Comparison of ENCODE assay signal across 29 mouse cellular contexts in genomic region chr8:11692455-11692854, GRCm38 (mm10). TPM values are rescaled to one million over a fixed set of nuclear protein-coding genes. Genes with fewer than 3 reads are reported as not detected.
"Had no signal": no experiment of that assay in that cellular context is flagged by ENCODE, and none has a peak within 500 bp of the region (broad histone marks: within the 10 kb centered on the region; RNA-seq: fewer than 3 reads in every experiment).

No protein-coding gene starts in this region.

- H3K4me2 ChIP-seq: kidney, embryonic 15.5 days; limb, embryonic 12.5 days; limb, embryonic 15.5 days; liver, embryonic 11.5 days; lung, embryonic 15.5 days; midbrain, embryonic 12.5 days; midbrain, embryonic 15.5 days; neural tube, embryonic 12.5 days; neural tube, embryonic 15.5 days had no signal

- H3K36me3 ChIP-seq: kidney, embryonic 15.5 days; limb, embryonic 12.5 days; limb, embryonic 15.5 days; lung, embryonic 15.5 days; midbrain, embryonic 12.5 days; midbrain, embryonic 15.5 days; neural tube, embryonic 12.5 days; neural tube, embryonic 15.5 days had no signal

- H3K9me3 ChIP-seq: kidney, embryonic 15.5 days; limb, embryonic 12.5 days; limb, embryonic 15.5 days; lung, embryonic 15.5 days; midbrain, embryonic 12.5 days; midbrain, embryonic 15.5 days; neural tube, embryonic 12.5 days; neural tube, embryonic 15.5 days had no signal

- H3K9ac ChIP-seq: kidney, embryonic 15.5 days; limb, embryonic 12.5 days; limb, embryonic 15.5 days; liver, embryonic 14.5 days; liver, postnatal 0 days; lung, embryonic 15.5 days; midbrain, embryonic 12.5 days; midbrain, embryonic 15.5 days; neural tube, embryonic 12.5 days; neural tube, embryonic 15.5 days had no signal

- H3K4me1 ChIP-seq: kidney, embryonic 15.5 days; midbrain, embryonic 15.5 days; neural tube, embryonic 12.5 days; neural tube, embryonic 15.5 days had no signal

- H3K4me3 ChIP-seq: kidney, embryonic 15.5 days; limb, embryonic 12.5 days; limb, embryonic 15.5 days; lung, embryonic 15.5 days; midbrain, embryonic 12.5 days; midbrain, embryonic 15.5 days; neural tube, embryonic 12.5 days; neural tube, embryonic 15.5 days had no signal

- ATAC-seq: liver, postnatal 0 days; midbrain, embryonic 15.5 days had no signal

- DNase-seq: kidney, adult 8-10 months; kidney, postnatal 14 days; kidney, postnatal 4 days; liver, postnatal 0 days; right cerebral cortex, adult 18-20 months; right cerebral cortex, postnatal 14 days; right cerebral cortex, postnatal 4 days; thymus, adult 2 months; thymus, postnatal 14 days; thymus, postnatal 4 days had no signal

- H3K27me3 ChIP-seq: limb, embryonic 12.5 days; limb, embryonic 15.5 days; lung, embryonic 15.5 days; midbrain, embryonic 12.5 days; midbrain, embryonic 15.5 days; neural tube, embryonic 12.5 days; neural tube, embryonic 15.5 days had no signal

- H3K27ac ChIP-seq: kidney, embryonic 15.5 days; limb, embryonic 12.5 days; limb, embryonic 15.5 days; liver, embryonic 14.5 days; lung, embryonic 15.5 days; macrophage; midbrain, embryonic 12.5 days; midbrain, embryonic 15.5 days; neural tube, embryonic 12.5 days; neural tube, embryonic 15.5 days; stomach, postnatal 0 days had no signal

RNA-seq across cellular contexts. Expression of gene 1700016D06Rik, which starts 8.4 kb away (rescaled TPM):
- total RNA-seq: layer of hippocampus, adult 18-20 months; layer of hippocampus, postnatal 14 days; left cerebral cortex, adult 8-10 months; left cerebral cortex, postnatal 14 days; left cerebral cortex, postnatal 4 days; megakaryocyte, adult 5-6 weeks had no signal
- polyA plus RNA-seq: kidney, embryonic 15.5 days; limb, embryonic 12.5 days; limb, embryonic 15.5 days; liver, embryonic 11.5 days; liver, embryonic 14.5 days; liver, postnatal 0 days; lung, embryonic 15.5 days; macrophage; midbrain, embryonic 15.5 days; neural tube, embryonic 12.5 days; neural tube, embryonic 15.5 days; stomach, embryonic 14.5 days; stomach, postnatal 0 days; thymus, adult 2 months had no signal
